Mouse (Mus musculus): Measurements from ENCODE around the gene Snrpg.

The Snrpg gene

DNA sequence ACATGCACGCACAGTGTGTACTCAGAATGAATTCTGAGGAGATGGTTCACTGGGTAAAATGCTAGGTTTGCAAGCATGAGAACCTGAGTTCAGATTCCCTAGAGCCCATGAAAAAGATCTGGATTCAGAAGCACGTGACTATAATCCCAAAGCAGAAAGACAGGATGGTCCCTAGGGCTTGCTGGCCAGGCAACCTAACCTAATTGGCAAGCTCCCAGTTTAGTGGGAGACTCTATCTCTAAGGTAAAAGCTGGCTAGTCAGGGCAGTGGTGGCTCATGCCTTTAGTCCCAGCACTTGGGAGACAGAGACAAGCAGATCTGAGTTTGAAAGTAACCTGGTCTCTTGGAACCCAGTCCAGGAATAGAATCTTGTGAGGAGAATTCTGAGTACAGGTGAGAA is 27.9 kb downstream of the Snrpg start:
- DNase-seq (ENCODE audit: low spot score in 2 of 2): no peak

DNA sequence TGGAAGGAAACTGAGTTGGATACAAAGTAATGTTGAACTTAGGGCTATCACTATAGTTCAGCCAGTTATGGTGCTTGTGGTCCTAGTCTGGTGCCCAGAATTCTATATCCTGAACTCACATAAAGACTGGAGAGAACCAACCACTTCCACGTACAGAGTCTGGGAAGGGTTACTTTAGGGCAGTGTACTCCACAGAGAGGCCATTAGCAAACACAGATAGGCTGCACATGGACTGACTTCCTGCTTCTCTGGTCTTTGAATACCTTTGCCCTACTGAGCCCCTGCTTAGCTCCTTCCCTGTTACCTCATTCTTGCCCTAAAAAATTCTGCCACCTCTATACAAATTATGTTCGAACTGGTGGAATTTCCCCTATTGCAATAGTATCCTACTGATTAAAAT is 28.9 kb downstream of the Snrpg start:
- no peak for DNase-seq (ENCODE audit: low spot score in 2 of 2)

DNA sequence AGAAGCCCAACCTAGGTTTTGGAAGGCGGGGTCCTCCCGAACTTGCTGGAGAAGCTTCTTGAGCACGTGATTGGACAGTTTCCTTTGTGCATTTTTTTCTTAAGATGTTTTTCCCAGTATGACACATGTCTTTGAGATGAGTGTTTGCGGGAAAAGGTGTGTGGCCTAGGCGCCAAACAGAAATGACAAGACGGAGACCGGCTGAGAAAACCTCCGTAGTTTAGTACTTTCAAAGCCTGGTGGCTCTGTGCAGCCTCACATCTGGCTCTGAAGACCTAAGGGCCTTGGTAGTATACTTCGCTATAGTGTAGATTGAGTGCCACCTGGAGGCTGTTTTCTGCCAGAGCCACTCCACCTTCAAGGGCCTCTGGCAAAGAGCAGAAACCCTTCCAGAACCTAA is 29.9 kb downstream of the Snrpg start:
- DNase-seq (ENCODE audit: low spot score in 2 of 2): peak; percentile 67 to 79

DNA sequence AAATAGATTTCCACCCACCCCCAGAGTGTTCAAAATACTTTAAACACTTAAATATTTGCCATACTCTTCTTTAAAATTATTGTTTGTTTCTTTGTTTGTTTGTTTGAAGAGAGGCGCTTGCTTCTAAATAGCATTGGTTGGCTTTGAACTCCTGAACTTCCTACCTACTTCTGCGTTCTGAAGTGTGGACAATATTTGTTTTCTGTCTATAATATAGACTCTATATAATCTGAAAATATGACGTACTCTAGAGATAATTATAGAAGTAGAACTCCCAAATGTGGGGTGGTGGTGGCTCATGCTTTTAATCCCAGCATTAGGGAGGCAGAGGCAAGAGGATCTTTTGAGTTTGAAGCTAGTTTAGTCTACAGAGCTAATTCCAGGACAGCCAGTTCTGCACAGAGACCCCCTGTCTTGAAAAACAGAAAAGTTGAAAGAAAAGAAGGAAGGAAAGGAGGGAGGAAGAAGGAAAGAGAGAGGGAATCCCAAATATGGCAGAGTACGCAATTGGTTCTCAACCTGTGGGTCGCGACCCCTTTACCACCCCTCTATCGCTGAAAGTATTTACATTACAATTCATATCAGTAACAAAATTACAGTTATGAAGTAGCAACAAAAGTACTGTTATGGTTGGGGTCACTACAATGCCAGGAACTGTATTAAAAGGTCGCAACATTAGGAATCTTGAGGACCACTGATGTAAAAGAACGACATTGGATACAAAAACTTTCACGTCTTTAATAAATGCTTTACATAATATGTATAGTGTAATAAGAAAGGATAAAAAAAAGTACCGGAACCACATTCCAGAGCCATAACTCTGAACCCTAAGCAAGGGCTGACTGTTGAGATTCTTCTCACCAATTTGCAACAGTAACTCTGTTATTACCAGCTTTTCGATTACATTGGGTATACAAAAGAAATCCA is 31.8 kb downstream of the Snrpg start:
- no peak for DNase-seq (ENCODE audit: low spot score in 2 of 2)

DNA sequence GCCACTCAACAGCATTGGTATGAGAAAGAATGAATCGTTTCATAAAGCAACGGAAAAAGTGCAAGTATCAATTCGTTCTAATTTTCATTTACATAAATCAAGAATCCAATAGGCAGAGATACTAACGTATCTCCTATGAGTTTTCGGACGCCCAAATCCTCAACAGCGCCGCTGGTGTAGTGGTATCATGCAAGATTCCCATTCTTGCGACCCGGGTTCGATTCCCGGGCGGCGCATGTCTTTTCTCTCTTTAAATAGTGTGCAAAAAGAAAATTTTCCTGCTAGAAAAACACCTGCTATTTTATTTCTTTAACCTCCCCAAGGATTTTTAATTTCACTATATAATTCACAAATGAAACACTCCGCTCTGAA is 32.6 kb downstream of the Snrpg start:
- peak in 1 of 2 experiments; percentile 91 for DNase-seq (ENCODE audit: low spot score in 2 of 2)

DNA sequence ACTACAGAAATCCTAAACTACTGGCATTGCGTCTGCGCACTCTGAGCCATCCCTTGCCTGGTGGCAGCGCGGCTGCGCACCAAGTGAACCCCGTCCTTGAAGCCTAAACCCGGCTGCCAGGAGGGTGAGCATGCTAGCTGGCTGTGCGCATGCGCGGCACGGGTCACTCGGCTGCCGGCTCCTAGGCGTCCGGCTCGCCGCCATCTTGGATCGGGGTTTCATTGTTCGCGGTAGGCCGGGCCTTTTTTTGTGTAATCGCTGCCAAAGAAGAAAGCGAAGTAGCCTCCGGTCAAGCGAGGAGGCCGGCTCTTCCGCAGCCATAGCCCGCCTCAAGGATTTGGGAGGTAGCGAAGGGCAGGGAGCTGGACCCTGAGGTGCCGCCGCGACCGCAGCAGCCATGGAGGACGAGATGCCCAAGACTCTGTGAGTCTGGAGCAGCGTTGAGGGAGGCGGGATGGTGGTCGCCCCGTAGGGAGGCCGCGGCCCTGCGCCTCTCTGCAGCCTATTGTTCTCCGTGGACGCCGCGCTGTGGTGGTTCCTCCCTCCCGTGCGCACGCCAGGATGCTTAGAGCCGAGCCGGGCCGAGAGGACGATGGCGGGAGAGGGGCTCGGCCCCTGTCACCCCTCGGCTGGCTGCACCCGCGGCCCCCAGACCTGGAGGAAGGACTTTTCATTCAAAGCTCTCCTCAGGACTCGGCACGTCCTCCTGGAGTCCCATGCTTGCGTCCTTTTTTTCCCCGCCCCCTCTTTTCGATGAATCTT is 33.2 kb downstream of the Snrpg start, which contains the start of gene Tia1:
Tia1 (plus strand) TSS at position 120 of the 762 bp plus-strand sequence.
- DNase-seq (ENCODE audit: low spot score in 2 of 2): peak; percentile 98 to 99

DNA sequence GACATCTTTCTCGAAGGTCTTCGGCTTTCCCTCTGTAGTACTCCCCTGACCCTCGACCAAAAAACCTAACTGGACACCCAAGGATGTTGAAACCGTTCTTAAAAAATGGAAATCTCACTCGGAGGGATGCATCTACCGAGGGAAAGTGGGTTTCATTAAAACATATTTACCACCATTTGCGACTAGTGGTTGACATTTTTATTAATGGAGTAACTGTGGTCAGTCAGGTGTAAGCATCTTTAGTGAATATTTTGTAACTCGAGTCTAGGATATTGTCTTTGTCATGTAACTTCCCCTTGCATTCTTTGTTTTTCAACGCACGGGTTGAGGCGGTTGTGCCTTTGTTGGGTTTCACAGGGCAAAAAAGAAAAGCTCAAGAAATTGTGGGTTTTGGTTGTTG is 33.9 kb downstream of the Snrpg start:
- DNase-seq (ENCODE audit: low spot score in 2 of 2): no peak

DNA sequence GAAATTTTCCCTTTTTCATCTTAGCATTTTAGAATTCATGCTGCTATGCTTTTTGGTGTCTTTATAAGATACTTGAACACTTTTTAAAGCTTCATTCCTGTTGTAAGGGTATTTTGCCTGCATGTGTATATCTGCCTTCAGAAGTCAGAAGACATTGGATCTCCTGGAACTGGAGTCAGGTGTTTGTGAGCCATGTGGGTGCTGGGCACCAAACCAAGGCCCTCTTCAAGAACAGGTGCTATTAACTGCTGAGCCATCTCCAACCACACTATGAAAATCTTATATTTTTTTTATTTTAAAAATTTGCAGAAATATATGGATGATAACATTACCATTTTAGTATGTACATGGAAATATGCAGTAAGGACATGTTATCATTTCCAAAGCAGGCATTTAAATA is 35.2 kb downstream of the Snrpg start:
- no peak for DNase-seq (ENCODE audit: low spot score in 2 of 2)

DNA sequence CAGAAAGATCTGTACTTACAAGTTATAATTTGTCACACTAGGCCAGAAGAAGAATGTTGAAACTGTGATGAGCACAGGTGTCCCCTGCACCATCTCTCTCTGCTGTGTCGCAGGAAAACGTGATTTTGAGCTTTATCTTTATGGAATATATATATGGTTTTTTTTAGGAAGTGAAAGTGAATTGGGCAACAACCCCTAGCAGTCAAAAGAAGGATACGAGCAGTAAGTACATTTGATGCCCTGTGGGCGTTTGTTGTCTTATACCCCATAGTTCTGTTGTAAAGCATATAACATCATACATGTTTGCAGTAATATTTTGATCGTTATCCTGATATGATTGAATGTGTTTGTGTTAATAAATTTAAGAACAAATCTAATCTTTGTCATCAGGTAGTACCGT is 47.6 kb downstream of the Snrpg start:
- DNase-seq (ENCODE audit: low spot score in 2 of 2): no peak

DNA sequence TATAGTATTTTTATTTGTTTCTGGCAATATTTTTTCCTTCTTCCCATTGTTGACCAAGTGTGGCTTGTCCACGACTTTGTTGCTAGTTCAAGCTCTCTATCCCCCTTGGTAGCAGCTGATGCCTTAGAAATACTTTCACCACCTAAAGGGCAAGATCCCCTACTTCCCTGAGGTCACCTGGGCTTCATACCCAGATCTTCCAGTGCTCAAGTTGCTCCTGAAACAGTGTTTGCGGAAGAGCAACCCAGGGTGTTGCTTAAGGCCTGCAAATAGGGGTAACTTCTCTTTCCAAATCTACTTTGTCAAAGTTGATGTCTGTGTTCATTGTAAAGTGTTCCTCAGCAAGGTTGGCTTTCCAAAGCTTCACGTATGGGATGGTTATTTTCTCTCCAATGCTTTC is 48.1 kb downstream of the Snrpg start:
- no peak for DNase-seq (ENCODE audit: low spot score in 2 of 2)

DNA sequence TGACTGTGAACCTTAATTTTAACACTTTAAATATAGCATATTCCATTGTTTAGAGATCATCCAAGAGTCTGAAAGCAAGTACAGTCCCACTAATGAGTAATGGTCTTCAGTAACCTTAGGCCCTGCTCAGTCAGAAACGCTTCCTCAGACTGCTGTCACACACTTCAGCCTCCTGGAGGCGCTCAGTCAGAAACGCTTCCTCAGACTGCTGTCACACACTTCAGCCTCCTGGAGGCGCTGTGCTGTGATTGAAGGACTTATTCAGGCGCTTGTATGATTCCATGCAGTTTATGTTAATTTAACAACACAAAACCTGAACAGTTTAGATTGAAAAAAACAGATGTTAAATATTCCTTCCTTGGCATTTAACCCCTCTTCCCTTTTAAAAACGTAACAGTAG is 49.4 kb downstream of the Snrpg start:
- DNase-seq (ENCODE audit: low spot score in 2 of 2): no peak

DNA sequence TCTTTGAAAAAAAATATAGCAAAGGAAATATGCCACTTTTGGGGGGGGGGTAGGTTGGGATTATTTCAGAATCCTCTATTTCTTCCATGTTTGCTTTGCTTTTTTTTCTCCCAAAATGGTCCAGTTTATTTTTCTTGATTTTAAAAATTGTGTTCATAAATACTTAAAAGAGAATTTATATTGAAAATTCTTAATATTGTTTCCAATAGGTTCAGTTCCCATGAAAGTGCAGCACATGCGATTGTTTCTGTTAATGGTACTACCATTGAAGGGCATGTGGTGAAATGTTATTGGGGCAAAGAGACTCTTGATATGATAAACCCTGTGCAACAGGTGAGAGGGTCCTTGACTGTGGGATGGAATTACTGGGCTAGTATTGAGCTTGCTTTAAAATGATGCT is 55.3 kb downstream of the Snrpg start, which contains the start of gene Gm44790:
Gm44790 (plus strand) TSS at position 301 of the 400 bp plus-strand sequence.
- no peak for DNase-seq (ENCODE audit: low spot score in 2 of 2)
